Mouse (Mus musculus) liver, embryonic 12.5 days (tissue): ENCODE measurements around the gene Scgb2b18. TPM values are rescaled to one million over a fixed set of nuclear protein-coding genes. Genes with fewer than 3 reads are reported as not detected.
"Not testable (repeated sequence)": the region's sequence is repeated elsewhere in the genome, so short reads cannot be mapped to it uniquely, and the experiment has no call there.

ENCODE experiments used
- ATAC-seq: fragments of 200-750 bp; cut with Nextera tagmentation; 2 replicates; pipeline ENCODE4 v1.8.0; 2017; ENCODE audit warnings: moderate number of reproducible peaks, mild to moderate bottlenecking, moderate library complexity
- H3K27ac ChIP-seq: fragments of 300-500 bp; sonication (generic); 2 replicates; pipeline ENCODE4 v1.5.1; 2016; ENCODE audit warnings: mild to moderate bottlenecking
- H3K27me3 ChIP-seq: fragments of 300-500 bp; sonication (generic); replicated peaks from 2 replicates; pipeline ENCODE4 v1.6.1; 2016; ENCODE audit warnings: mild to moderate bottlenecking, moderate library complexity
- H3K36me3 ChIP-seq: fragments of 300-500 bp; sonication (generic); 2 replicates; pipeline ENCODE4 v1.6.1; 2016; ENCODE audit warnings: mild to moderate bottlenecking, moderate library complexity
- H3K4me1 ChIP-seq: fragments of 300-500 bp; sonication (generic); 2 replicates; pipeline ENCODE4 v1.6.1; 2016
- H3K4me2 ChIP-seq: fragments of 300-500 bp; sonication (generic); 2 replicates; pipeline ENCODE4 v1.6.1; 2016; ENCODE audit warnings: mild to moderate bottlenecking, moderate library complexity
- H3K4me3 ChIP-seq: fragments of 300-500 bp; sonication (generic); 2 replicates; pipeline ENCODE4 v1.5.1; 2016; ENCODE audit warnings: mild to moderate bottlenecking, moderate library complexity
- H3K9ac ChIP-seq: fragments of 300-500 bp; sonication (generic); 2 replicates; pipeline ENCODE4 v1.6.1; 2016; ENCODE audit warnings: mild to moderate bottlenecking, moderate library complexity
- H3K9me3 ChIP-seq: fragments of 300-500 bp; sonication (generic); replicated peaks from 2 replicates; pipeline ENCODE4 v1.6.1; 2016; ENCODE audit warnings: mild to moderate bottlenecking, moderate library complexity
- WGBS: fragments of 180-500 bp; shearing (Covaris S2); methylation state at CpG from one replicate; pipeline ENCODE4 v1.1.7; 2016; ENCODE audit not compliant: insufficient replicate concordance; 5-methylcytosine and 5-hydroxymethylcytosine counted together
- polyA plus RNA-seq: library from polyadenylated mRNA; unstranded; fragments of >200 nt; fragmentation: Nextera tagmentation; extraction: Ambion mirVana; gene quantifications from 2 replicates; pipeline ENCODE4 v1.2.1, GENCODE M21; 2016

The Scgb2b18 gene
- polyA plus RNA-seq: not detected in 2 replicates

DNA sequence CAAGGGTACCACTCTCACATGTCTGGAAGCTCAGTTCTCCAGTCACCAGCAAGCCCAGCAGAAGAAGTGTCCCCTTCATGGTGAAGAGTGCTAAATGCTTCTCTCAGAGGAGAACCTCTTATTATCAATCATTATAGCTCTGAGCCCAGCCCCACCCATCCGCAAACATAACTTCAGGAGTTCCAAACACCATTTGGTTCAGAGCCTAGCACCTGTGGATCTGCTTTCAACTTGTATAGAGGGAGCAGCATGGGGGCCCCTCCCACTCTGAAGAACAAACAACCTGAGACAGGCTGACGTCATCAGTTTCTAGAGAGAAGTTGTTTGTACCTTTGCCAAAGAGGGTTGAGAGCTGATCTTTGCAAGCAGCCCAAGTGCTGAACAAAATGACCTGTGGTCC, at the start of gene Scgb2b18:
Gene Scgb2b18, minus strand, starts transcription at position 101 of the 400 bp plus-strand sequence.
- not testable (repeated sequence) for H3K9ac ChIP-seq, H3K36me3 ChIP-seq, H3K9me3 ChIP-seq, H3K4me1 ChIP-seq, H3K4me3 ChIP-seq, H3K4me2 ChIP-seq, ATAC-seq, H3K27ac ChIP-seq, H3K27me3 ChIP-seq
- WGBS: 64% methylated on average over 2 of the region's 2 CpGs

DNA sequence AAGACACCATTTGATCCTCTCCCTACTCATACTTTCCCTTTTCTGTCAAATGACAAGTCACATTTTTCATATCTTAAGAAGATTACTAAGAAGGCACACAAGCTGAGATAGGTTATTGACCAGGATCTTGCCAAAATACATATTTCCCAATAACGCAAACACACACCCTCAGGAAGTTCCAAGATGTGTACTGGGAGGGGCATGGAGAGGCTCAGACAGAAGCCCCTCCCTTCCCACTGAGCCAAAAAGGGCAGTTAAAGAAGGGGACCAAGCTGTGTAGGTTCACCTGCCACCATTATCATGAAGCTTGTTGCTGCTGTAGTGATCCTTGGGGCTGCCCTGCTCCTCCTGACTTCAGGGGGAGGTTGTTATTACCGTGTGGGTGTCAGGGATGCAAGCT, 11.6 kb upstream of the Scgb2b18 start, which contains the start of gene Scgb1b18:
Gene Scgb1b18, plus strand, starts transcription at position 301 of the 400 bp plus-strand sequence.
- H3K9ac ChIP-seq, H3K27ac ChIP-seq, H3K9me3 ChIP-seq, H3K4me2 ChIP-seq, ATAC-seq, H3K27me3 ChIP-seq, H3K36me3 ChIP-seq, H3K4me3 ChIP-seq, H3K4me1 ChIP-seq: not testable (repeated sequence)
- WGBS: no CpG with 5 or more reads among the region's 2 CpGs

Other genes starting within 250 kb of the Scgb2b18 start
- not detected in 2 replicates for gene Scgb2b17, start 117.3 kb downstream of the Scgb2b18 start, polyA plus RNA-seq
- gene Scgb1b17, start 110.4 kb downstream of the Scgb2b18 start, polyA plus RNA-seq: not detected in 2 replicates
- gene Scgb1b18, start 11.7 kb upstream of the Scgb2b18 start, polyA plus RNA-seq: not detected in 2 replicates
- gene Scgb2b19, start 106.5 kb upstream of the Scgb2b18 start, polyA plus RNA-seq: not detected in 2 replicates
- gene Scgb1b19, start 113.4 kb upstream of the Scgb2b18 start, polyA plus RNA-seq: not detected in 2 replicates
- gene Scgb2b20, start 192.5 kb upstream of the Scgb2b18 start, polyA plus RNA-seq: not detected in 2 replicates
- gene Scgb1b20, start 199.4 kb upstream of the Scgb2b18 start, polyA plus RNA-seq: not detected in 2 replicates